Mouse (Mus musculus) kidney, adult 9 months (tissue): ENCODE data around the gene Triap1.
"Not testable (repeated sequence)": the region's sequence is repeated elsewhere in the genome, so short reads cannot be mapped to it uniquely, and the experiment has no call there.

ENCODE experiments used
- DNase-seq: peaks from one replicate; pipeline ENCODE4 v3.0.0; 2022

Gene Triap1

GRCm38 (mm10) chr5:115340007-115340406 is 1.0 kb upstream of the Triap1 start:
- no peak for DNase-seq

DNA sequence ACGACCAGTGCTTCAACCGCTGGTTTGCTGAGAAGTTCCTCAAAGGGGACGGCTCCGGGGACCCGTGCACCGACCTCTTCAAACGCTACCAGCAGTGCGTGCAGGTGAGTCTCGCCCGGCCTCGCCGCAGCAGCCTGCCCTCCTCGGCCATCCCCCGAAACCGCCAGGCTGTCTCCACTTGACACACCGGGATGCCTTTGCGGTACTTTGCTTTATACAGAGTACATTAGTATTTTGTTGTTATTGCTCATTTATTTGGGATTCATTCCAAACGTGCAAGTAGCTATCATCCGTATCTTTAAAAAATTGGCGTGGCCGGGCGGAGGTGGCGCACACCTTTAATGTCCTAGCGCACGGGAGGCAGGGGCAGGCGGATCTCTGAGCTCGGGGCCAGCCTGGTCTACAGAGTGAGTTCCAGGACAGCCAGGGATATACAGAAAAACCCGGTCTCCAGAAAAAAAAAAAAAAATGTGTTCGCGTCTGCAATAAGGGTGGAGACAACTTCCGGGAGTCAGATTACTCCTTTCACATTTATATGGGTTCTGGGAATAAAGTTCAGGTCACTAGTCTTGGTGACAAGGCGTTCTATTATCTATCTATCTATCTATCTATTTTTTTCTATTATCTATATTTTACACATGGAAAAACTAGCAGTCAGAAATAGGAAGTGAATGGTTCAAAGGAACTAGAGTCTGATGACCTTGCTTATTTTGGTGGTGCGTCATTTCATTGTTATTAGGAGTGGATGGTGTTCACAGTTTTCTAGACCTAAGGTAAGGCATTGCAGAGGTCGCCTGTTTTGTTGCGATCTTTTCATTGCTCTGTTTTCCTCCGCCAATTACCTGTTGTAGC is 515 bp downstream of the Triap1 start:
- no peak for DNase-seq

- peak; percentile 91 for DNase-seq
Observed at GRCm38 (mm10) chr5:115347564-115347963, 6.5 kb downstream of the Triap1 start.

DNA sequence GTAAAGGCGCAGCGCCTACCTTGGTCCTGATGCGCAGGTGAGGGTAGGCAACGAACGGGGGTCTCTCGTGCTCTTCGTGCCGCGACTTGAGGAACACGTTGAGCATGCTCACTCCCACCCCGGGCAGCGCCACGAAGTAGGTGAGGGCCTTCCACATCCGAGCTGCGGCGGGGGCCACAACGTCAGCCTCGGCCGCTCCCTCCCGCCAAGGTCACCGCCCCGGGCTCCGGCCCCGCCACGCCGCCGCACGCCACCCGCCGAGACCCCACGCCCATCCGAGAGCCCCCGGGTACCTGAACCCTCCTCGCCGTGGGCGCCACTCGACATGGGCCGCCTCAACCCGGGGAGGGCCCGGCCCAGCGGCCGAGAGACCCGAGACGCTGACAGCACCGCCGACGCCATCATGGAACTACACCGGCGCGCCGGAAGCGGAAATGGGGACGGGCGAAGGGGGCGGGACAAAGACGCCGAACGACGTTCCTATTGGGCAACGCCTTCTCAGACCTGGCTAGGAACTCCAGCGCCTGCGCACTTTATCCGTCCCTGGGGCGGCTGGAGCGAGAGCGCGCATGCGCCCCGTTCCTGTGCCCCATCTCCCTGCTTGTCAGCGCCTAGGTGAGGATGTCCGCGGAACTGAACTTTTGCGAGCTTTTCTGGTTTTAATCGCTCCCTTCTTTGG is 7.7 kb downstream of the Triap1 start, which contains the start of gene Cox6a1:
Gene Cox6a1, minus strand, starts transcription at position 436 of the 679 bp plus-strand sequence.
- DNase-seq = peak; percentile 99

- no peak for DNase-seq
Observed at GRCm38 (mm10) chr5:115349225-115349555, 8.2 kb downstream of the Triap1 start.

- no peak for DNase-seq
Observed at GRCm38 (mm10) chr5:115351348-115351747, 10.3 kb downstream of the Triap1 start.

DNA sequence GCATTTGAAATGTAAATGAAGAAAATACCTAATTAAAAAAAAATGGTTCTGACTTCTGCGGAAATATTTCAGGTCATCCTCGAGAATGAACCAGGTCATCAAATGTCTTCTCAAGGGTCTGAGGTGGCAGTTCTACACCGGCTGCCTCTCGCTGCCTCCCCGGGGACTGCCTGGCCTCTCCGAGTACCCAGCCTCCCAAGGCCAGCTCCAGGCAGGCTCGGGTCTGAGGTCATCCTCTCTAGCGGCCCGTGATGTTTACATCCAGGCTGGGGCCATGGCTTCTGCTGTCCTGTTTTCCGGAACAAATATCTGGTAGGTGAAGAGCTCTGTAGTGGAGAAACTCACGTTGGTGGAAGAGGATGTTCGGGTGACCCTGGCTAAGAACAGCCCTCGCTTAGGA is 14.0 kb downstream of the Triap1 start:
- DNase-seq = no peak

DNA sequence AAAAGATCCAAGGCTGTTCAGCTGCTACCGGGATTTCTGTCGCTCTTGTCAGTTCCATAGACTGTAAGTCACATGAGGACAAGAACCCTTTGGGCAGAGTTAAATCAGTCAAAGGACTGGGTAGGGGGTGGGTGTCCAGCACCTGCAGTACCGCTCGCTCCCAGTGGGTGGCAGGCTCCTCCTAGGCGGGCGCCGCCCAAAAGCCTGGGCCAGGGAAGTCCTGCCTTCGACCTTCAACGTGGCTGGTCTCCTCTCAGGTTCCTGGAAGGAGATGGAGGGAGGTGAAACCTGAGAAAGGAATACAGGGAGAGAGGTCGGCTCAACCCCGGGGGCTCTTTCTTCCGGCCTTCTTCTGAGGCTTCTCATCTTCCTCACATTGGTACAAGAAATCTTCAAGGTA is 17.8 kb downstream of the Triap1 start:
- peak; percentile 84 for DNase-seq

- no peak for DNase-seq
Observed at GRCm38 (mm10) chr5:115359438-115359837, 18.4 kb downstream of the Triap1 start.

DNA sequence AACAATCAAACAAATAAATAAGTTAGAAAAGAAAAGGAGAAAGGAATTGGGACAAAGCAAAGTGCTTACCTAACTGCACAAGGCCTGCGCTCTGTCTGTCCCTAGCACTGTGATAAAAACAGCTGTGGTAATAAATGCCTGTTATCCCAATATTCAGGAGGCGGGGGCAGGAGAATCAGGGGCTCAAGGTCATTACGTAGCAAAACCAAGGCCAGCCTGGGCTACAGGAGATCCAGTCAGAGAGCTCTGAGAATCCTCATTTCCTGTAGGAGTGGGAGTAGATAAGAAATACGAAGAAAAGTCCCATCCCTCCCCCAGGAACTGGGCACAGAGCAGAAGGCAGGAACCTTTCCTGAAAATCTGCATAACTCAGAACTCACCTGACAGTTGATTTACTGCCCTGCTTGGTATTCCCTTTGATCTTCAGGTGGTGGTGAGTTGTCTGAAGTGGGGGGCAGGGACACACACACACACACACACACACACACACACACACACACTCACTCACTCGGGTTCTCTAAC is 18.9 kb downstream of the Triap1 start:
- no peak for DNase-seq

DNA sequence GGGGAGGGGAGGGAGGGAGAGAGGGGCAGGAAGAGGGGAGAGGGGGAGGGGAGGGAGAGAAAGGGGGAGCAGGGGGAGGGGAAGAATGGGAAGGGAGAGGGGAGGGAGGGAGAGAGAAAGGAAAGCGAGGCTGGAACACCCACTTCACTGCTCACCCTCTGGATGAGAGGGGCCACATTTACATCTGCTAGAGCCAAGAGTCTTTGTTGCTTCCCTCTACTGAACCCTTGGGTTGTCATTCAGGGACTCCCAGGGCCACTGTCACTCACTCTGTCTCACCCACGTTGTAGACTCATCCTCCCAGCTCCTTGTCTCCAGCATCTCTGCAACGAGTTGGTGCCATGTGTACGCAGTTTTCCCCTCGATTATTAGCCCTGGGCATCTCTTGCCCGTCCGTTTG is 21.2 kb downstream of the Triap1 start:
- no peak for DNase-seq

DNA sequence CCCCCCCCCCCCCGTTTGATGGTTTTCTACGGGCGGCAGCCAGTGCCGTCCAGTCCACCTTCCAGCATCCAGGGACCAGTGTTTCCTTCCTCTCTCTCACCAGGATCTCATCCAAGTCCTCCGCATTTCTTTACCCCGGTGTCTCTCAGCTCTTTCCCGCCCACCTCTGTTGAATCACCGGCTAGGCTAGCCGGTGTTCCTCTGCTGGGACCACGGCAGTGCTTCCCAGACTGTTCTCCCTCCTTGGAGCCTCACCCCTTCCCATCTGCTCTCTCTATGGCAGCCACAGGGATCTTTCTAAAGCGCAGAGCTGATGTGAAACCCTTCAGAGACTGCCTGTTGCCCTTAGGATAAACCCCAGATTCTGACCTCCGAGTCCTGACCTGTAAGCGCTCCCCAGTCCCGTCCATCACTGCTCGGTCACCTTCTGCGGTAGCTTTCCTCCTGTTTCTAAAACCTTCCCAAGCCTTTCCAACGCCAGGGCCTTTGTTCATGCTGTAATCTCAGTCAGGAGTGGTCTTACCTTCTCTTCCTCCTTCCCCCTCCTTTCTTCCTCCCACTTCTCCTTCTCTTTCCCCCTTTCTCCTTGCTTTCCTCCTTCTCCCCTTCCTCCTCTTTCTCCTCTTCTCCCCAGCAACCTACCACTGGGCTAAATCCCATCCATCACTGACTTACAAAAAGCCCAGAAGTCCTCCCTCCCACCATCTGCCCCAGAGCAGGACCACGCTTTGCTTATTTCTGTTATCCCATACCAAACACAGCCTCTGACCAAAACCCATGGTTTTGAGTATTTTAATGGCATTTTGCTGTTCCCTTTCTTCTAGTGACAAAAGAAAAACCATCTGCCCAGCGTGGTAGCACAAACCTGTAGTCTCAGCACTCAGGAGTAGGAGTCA is 22.0 kb downstream of the Triap1 start:
- DNase-seq = no peak

- no peak for DNase-seq
Observed at GRCm38 (mm10) chr5:115364782-115365181, 23.8 kb downstream of the Triap1 start.

GRCm38 (mm10) chr5:115371736-115372135 is 30.7 kb downstream of the Triap1 start:
- no peak for DNase-seq

GRCm38 (mm10) chr5:115373441-115374203 is 32.6 kb downstream of the Triap1 start:
- no peak for DNase-seq

DNA sequence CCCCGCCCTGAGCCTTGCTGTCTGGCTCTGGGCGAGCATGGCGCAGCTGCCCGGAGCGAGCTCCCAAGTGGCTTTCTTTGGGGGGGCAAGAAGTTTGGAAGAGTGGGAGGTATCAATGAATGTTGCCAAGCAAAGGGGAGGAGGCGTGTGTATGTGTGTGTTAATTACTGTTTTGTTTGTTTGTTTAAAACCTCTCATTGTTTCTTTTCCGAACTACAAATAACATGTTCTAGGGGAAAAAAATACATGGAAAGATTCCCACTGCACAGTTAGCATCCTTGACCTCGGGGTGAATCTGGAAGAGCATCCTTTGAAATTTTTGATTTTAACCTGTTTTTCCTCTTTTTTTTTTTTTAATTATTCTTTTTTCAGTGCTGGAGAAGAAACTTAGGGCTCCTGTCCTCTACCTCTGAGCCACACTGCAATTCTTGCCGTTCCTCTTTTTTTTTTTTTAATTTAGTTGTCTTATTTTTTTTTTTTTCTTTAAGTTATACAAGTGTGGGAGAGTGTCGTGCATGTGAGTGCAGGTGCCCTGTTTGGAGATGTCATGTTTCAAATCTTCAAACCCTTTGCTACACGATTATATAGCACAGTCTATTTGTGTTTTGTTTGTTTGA is 33.3 kb downstream of the Triap1 start:
- no peak for DNase-seq

DNA sequence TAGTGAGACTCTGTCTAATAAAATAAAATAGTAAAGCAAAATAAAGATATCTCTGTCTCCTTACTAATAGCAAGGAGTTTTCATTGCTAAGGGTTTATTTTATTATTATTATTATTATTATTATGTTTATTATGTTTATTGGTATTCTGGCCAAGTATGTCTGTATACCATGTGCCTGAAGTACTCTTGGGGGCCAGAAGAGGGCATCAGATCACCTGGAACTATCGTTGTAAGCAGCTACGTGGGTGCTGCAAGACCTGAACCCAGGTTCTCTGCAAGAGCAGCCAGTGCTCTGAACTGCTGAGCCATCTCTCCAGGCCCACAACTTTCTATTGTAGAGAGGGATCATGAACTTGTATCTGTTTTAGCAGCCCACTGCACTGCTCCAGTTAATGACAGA is 34.4 kb downstream of the Triap1 start:
- DNase-seq = no peak

DNA sequence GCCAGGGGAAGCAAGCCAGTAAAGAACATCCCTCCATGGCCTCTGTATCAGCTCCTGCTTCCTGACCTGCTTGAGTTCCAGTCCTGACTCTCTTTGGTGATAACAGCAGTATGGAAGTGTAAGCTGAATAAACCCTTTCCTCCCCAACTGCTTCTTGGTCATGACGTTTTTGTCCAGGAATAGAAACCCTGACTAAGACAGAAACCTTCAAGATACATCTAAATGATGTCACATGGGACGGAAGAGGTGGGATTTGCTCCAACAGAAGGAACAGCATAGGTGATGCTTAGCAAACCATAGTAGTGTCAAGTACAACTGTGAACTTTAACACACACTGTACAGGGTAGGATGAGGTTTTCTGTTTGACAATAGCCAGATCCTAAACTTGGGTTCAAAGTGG is 37.9 kb downstream of the Triap1 start:
- DNase-seq = not testable (repeated sequence)

GRCm38 (mm10) chr5:115391935-115392334 is 50.9 kb downstream of the Triap1 start:
- DNase-seq = no peak

DNA sequence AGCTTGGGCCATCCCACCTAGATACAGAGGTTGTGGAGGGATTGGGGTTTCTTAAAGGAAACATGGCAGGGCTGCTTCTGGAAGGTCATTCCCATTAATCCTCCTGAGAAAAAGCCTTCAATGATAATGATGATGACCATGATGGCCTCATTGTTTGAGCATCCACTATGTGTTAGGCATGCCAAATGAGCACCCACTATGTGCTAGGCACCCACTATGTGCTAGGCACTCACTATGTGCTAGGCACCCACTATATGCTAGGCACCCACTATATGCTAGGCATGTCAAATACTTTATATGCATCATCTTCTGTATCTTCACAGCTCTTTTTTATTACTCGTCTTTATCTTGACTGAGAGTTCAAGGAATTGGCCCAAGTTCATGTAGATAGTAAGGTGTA is 51.9 kb downstream of the Triap1 start:
- no peak for DNase-seq
